Mouse (Mus musculus) gastrocnemius, postnatal 10 days (tissue): ENCODE results near the gene Fan1. TPM values are rescaled to one million over a fixed set of nuclear protein-coding genes. Genes with fewer than 3 reads are reported as not detected.

Source experiments
- DNase-seq: peaks from one replicate; pipeline ENCODE4 v3.0.0; 2021; ENCODE audit warnings: mixed read lengths
- total RNA-seq, 2 experiments: library from RNA; stranded (reverse); gene quantifications; 2 replicates each; pipeline ENCODE4 v1.2.3; 2021

Gene Fan1
- total RNA-seq, 2 experiments from 2014 or later, result 7.1 to 7.5 TPM

DNA sequence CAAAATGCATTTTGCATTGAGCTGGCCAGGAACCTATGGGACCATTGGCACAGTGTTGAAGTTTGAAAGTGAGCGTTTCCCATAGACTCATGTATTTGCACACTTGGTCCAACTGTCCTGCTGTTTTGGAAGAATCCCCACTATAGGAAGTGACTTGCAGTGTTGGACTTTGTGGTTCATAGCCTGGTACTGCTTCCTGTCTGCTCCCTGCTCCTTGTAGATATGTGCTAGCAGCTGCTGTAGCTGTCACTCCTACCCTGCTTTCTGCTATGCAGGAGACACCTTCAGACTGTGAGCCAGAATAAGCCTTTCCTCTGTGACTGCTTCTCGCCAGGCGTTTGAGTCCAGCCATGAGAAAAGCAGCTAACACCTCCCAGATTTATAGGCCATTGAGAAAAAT is 42.6 kb downstream of the Fan1 start:
- no peak for DNase-seq

DNA sequence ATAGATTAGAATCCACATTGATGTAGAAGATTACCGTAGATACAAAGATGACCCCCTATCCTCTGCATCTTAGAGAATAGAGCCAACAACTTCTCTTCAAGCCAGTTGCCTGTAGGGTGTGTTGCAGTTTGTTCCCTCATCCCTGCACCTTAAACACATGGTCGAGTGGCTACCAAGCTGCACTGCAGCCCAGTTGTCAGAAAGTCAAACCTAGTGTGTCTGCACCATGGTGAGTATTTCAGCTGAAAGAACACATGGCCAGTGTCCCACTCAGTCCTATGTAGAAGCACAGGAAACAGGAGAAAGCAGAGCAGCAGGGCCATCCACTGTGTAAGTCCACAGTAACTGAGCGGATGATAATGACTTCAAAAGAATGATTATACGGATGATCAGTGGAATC is 46.4 kb downstream of the Fan1 start:
- DNase-seq, result no peak

DNA sequence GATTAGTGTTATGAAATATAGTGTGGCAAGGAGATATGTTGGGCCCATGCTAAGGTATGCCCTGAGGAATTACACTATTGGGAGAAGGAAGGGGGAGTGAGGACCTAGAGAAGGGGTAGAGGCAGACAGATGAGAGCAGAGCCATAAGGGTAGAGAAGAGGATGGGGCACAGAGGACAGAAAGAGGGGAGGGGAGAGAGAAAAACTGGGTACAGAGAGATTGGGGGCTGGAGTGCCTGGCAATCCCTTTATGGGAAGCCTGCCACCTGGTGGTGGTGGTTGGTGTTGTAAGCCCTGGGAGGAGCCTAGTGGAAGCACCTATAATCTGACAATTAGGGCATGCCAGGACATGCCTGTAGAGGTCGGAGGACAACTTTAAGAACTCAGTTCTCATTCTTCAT is 47.0 kb downstream of the Fan1 start:
- DNase-seq, result peak; percentile 85

DNA sequence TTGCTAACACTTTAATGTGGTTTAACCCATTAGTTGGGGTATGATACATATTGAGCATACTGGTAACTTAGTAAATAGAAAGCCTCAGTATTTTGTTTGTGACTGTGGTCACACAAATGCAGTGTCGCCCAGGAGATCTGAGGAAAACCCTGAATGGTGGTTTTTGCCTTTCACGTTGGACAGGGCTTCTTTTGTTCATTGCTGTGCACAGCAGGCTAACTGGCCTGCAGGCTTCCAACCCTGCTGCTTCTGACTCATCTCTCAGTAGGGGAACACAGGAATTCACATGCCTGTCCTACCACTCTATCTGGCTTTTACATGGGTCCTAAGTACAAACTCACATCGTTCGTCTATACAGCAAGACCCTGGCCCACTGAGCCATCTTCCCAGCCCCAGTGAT is 52.2 kb downstream of the Fan1 start:
- no peak for DNase-seq

DNA sequence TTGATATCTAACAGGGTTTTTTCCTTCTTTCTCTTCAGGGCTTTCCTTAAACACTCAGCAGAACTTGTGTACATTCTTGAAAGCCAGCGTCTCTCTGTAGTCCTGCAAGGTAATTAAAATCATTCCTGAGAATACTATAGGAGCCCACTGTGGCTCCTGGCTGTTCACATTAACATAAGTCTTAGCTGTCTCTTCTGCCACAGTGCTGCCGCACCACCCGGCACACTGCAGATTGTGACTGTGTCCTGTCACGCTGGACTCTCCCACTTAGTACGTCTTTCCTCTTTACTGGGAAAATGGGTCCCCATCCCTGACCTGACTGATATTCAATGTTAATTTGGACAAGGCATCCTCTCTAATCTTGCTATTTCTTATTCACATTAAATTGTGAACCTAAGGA is 52.8 kb downstream of the Fan1 start:
- no peak for DNase-seq

DNA sequence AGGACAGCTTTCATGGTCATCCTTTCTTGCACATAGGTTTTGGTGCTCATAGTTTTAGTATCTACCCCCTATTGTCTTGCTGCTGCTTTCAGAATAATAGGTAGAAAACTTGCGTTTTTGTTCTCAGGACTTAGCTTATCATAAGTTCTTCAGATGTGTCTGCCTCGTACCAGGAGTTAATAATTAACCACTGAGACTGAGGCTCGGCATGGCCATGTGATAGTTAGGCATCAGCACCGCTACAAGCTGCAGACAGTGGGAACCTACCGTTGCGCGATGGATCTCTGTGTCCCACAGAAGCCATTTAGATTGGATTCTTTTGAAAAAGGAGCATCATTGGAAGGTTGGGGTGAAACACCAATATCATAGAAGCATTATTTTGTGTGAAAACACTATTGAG is 61.1 kb downstream of the Fan1 start:
- DNase-seq, result no peak

DNA sequence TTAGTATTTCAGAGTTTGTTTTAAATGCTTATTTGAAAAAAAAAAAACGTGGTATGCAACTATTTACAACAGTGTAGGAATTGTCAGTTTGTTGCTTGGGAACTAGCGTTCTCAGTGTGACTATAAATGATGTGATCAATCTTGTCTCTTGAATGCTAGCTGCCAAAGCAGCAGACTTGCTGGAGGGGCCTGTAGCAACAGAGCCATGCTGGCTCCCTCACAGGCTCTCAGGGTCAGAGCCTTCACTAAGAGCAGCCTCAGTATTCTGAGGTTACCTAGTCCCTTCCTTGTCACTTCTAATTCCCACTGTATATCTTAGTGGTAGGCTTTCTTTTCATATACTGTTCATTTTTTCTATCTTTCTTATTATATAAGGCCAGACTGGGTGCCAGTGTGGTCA is 63.1 kb downstream of the Fan1 start:
- DNase-seq, result no peak

DNA sequence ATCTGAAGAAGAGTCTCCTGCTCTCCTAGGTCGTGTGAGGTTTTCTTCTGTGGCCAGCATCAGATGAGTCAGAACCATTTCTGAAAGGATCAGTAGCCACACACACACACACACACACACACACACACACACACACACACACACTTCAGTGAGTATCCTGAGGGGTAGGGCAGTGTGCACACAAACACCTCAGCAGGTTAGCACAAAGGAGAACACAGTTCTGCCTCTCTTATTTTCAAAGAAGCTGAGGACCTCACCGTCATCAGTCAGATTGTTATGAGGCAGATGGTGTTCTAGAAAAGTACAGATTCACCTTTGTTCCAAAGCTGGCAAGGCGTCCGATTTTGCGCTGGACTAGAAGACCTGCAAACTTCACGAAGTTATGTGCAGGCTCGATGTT is 63.7 kb downstream of the Fan1 start:
- DNase-seq, result no peak

Other genes with a start within 250 kb of the Fan1 start
- gene Trpm1, start 220.3 kb downstream of the Fan1 start, total RNA-seq, result under 1 TPM; 0.38 to 0.66 TPM
- gene Mtmr10, start 86.4 kb downstream of the Fan1 start, total RNA-seq, result 10 to 100 TPM; 15.5 to 16.4 TPM
- gene Mphosph10, start 18.2 kb upstream of the Fan1 start, total RNA-seq, result 10 to 100 TPM; 15.4 to 17.1 TPM
- 10 to 100 TPM; 62.1 to 68.9 TPM for gene Mcee, start 18.5 kb upstream of the Fan1 start, total RNA-seq
- 1 to 10 TPM in 1 of 2 experiments, under 1 TPM in 1; 0.49 to 1.1 TPM for gene Apba2, start 127.6 kb upstream of the Fan1 start, total RNA-seq